Mouse (Mus musculus): ENCODE data around the gene Tmem163.

GRCm38 (mm10) chr1:127475756-127476155 is 203.6 kb downstream of the Tmem163 start:
- TF ChIP-seq CTCF (IDR thresholded peaks at IDR 0.05; ENCODE audit: control insufficient read depth, insufficient read depth, insufficient read length) (no peak), MYOG (IDR thresholded peaks at IDR 0.05; ENCODE audit: control insufficient read depth, extremely low read depth, insufficient read length) (no peak), USF1 (IDR thresholded peaks at IDR 0.05; ENCODE audit: low read depth) (no peak), MAX (IDR thresholded peaks at IDR 0.05) (no peak), CEBPB (IDR thresholded peaks at IDR 0.05; ENCODE audit: low read depth) (no peak)

All from C2C12 (cell line).